Mouse (Mus musculus) right cerebral cortex, adult 18-20 months (tissue): ENCODE results near the gene Smim1.

Experiments
- DNase-seq: peaks from one replicate; pipeline ENCODE4 v3.0.0; 2022; ENCODE audit warnings: mixed read lengths

Gene Smim1

DNA sequence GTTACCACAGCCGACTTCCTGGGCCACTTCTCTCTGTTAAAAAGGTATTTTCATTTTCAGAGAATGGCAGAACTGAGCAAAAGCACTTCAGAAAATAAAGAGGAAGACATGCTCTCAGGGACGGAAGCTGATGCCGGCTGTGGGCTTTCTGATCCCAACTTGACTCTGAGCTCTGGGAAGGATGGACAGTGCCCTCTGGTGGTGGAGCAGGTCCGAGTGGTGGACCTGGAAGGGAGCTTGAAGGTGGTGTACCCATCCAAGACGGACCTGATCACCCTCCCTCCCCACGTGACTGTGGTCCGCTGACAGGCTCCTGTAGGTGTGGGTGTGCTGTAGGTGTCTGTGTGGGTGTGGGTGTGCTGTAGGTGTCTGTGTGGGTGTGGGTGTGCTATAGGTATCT is 6.5 kb downstream of the Smim1 start:
- no peak for DNase-seq

DNA sequence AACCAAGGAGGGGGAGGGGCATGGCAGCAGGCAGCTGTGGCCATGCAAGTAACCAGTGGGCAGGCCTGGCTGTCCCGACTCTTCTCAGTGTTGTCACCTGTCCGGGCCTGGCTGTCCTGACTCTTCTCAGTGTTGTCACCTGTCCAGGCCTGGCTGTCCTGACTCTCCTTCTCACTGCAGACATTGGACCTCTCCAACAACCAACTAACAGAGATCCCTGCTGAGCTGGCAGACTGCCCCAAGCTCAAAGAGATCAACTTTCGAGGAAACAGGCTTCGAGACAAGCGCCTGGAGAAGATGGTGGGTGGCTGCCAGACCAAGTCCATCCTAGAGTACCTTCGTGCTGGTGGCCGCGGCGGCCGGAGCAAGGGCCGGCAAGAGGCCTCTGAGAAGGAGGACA is 10.6 kb downstream of the Smim1 start:
- no peak for DNase-seq

DNA sequence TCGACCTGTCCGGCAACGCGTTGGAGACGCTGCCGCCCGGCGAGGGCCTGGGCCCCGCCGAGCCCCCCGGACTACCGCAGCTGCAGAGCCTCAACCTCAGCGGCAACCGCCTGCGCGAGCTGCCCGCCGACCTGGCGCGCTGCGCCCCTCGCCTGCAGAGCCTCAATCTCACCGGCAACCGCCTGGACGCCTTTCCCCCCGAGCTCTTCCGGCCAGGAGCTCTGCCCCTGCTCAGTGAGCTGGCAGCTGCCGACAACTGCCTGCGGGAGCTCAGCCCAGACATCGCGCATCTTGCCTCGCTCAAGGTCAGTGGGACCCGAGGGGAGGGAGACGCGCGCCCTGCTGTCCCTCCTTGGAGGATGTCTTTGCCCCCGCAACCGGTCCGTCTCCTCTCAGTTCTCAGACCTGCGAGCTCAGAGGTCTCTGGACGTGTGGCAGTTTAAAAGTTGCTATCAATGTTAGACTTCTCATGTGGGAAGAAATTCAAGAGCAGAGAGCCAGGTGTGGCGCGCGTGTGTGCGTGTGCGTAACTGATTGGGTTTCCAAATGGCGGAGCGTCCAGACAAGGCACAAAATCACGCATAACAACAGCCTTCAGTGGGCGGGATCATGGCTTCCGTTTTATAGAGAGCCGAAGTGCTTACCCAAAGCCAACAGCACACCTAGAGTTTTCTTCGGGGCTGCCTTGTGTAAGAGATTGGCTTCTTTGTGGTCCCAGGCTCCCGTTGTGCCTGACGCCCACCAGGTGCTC is 13.7 kb downstream of the Smim1 start:
- DNase-seq = no peak

DNA sequence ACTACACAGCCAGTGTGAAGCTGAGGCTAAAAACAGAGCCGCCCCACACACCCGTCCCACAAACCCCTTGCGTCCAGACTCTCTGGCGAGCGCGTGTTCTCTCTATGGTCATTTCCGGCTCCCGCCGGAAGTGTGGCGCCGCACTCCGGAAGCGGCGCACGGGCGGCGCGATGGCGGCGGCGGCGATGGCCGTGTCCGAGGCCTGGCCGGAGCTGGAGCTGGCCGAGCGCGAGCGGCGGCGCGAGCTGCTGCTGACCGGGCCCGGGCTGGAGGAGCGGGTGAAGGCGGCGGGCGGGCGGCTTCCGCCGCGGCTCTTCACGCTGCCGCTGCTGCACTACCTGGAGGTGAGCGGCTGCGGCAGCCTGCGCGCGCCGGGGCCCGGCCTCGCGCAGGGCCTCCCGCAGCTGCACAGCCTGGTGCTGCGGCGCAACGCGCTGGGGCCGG is 14.4 kb downstream of the Smim1 start, which contains the start of gene Lrrc47:
Gene Lrrc47 (plus strand): TSS at position 86 of the 444 bp plus-strand sequence.
- peak; percentile 91 for DNase-seq

DNA sequence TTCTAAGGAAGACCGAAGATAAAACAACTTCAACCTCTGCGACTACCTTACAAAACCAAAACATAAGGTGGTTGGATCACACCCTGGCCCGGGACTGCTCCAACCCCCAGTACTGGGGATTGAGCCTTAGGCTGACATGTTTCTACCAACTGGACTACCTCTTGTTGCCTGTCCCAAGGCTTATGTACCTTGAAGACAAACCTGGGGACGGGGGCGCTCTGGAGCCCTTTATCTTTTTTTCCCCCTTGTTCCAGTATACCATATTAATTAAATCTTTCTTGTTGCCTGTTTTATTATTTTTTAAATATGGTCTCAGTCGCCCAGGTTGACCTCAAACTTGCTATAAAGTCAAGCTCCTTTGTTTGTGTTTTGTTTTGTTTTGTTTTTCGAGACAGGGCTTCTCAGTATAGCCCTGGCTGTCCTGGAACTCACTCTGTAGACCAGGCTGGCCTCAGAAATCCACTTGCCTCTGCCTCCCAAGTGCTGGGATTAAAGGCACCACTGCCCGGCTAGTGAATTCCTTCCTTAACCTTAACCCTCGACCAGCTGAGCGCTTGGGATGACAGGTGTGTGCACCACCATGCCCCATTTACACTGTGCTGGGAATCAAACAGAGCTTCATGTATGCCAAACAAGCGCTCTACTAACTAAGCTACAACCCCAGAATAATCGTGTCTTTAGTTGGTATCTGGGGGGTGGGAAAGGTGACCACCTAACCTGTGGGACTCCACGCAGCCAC is 15.0 kb downstream of the Smim1 start:
- DNase-seq = no peak

DNA sequence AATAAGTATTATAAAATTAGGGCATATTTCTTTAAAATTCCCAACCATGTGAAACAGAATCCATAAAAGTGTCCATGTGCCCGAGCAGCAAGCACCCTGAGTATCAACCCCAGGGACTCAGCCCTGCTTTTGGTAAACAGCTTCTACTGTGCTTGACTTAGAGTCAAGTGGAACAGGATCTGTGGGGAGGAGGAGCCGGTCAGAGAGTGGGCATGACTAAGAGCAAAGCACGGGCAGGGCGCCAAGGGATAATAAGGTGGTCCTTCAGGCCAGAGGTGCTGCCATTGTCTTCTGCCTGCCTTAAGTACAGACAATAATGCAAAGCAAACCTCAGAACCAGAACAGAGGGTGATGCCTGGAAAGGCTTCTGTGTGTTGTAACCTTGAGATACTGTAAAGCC is 18.3 kb downstream of the Smim1 start:
- DNase-seq = no peak

DNA sequence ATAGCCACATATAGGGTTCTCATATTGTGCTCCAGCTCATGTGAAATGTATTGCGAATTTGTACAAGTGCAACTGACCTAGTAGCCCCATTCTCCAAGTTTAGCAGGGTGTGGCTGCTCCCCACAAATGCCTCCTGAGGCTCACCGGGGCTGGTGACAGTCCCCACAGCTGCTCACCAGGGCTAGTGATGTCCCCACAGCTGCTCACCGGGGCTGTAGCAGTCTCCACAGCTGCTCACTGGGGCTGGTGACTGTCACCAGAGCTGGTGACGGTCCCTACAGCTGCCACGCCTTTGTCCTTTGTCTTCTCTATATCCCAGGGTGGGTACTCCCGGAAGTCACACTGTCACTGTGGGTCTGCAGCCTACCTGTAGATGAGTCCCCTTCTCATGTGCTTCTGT is 19.8 kb downstream of the Smim1 start:
- DNase-seq = no peak

DNA sequence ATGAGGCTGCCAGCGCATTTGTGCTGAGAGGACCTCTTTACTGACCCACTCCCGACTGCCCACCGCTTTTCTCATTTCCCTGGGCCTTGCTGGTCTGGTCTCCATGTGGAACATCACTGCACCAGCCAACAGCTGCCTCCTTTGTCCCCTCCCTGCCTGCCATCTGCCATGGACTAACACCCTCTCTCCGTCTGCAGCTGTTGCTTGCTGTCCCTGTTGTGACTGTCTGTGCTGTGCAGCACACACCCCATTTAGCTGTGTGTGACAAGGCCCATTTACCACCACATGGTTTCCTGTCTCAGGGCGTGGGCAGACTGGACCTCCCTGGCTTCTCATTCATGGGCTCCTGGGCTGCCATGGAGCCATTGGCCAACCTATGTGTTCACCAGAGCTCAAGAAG is 20.5 kb downstream of the Smim1 start:
- no peak for DNase-seq

DNA sequence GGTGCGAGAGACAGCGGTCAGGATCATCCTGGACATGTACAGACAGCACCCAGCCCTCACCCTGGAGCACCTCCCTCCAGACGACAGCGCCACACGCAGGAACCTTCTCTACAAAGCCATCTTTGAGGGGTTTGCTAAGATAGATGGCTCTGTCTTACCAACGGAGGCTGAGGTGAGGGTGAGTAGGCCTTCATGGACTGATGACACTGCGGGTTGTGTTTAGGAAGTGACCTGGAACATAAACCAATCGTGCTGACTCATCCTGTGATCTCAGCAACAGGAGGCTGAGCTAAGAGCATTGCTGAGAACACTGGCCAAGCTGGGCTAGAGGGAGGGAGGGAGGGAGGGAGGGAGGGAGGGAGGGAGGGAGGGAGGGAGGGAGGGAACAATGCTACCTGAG is 32.5 kb downstream of the Smim1 start:
- no peak for DNase-seq

DNA sequence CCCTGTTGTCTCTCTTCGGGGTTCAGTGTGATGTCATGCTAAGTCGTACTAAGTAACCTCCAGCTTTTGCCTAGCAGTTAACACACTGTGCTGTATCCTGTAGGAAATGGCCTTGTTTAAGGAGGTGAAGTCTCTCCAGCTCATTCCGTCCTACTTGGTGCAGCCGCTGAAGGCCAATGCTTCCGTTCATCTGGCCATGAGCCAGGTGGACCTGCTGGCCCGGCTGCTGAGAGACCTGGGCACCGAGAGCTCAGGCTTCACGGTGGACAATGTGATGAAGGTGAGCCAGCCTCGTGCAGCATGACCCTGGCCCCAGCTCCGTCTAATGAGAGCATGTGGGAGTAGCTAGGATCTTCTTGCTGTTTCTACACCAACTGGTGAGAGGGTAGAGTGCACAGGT is 33.3 kb downstream of the Smim1 start:
- DNase-seq = no peak

DNA sequence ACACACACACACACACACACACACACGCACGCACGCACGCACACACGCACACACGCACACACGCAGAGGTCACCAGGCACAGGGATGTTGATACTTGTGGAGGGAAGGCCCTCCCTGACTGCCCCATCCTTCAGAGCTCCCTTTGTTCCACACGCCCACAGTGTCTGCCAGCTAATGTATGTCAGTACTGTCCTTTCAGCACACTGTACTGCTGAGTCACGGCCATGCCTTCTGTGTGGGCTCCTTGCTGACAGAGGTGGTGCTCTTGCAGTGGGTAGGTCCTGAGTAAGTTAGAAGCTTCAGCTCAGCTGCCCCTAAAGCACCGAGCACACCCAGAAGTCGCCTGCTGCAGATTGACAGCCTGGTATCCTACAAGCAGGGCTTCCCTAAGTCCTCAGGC is 45.6 kb downstream of the Smim1 start:
- DNase-seq = peak; percentile 53

DNA sequence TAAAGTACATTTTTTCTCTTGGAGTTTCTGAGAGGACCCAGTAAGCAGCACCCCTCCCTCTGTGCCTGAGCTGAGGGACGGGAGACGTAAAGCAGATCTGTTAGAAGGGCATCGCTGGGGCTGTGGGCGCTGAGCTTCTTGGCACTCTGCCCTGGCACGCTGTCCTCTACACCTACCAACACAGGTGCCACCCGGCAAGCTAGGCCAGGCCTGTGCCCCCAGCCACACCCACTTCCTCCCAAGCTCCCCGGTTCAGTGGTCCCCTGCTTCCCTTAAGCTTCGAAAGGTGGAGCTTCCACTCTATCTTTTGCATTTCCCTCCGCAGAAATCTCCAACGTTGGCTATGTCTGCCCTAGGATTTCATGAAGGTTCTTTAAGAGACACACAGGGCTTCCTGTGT is 46.8 kb downstream of the Smim1 start:
- DNase-seq = no peak

DNA sequence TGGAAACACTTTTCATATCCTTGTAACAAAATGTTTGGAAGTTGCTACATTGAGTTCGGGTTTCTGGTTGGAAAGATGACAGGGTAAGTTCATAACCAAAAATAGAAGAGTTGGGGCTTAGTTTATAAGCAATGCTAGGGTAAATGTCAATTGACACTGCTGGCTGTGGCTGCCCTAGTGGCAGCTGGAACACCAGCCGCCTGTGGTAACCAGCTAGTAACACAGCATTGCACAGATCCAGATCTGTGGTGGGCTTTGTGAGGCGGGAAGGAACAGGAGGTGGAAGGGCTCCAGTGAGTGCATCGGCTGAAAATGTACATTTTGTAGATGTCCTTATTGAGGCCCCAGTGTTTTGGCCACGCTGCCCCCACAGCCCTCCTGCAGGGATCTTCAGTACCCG is 50.3 kb downstream of the Smim1 start:
- DNase-seq = no peak

DNA sequence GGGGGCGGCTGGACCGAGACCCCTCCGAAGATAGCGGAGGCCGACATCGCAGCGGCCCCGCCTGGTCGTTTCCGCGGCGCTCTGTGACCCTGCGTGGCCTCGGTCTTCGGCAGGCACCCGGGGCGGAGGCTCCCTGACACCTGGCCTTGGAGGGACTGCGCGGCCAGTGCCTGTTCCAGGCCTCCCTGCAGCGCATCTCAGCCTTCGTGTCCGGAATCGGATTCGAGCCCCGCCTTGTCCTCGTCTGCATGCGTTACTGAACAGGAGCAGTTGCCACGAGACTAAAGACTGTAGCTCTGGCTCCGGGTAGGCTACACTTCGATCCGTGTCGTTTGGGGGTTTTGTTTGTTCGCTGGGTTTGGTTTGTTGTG is 50.8 kb downstream of the Smim1 start:
- no peak for DNase-seq

DNA sequence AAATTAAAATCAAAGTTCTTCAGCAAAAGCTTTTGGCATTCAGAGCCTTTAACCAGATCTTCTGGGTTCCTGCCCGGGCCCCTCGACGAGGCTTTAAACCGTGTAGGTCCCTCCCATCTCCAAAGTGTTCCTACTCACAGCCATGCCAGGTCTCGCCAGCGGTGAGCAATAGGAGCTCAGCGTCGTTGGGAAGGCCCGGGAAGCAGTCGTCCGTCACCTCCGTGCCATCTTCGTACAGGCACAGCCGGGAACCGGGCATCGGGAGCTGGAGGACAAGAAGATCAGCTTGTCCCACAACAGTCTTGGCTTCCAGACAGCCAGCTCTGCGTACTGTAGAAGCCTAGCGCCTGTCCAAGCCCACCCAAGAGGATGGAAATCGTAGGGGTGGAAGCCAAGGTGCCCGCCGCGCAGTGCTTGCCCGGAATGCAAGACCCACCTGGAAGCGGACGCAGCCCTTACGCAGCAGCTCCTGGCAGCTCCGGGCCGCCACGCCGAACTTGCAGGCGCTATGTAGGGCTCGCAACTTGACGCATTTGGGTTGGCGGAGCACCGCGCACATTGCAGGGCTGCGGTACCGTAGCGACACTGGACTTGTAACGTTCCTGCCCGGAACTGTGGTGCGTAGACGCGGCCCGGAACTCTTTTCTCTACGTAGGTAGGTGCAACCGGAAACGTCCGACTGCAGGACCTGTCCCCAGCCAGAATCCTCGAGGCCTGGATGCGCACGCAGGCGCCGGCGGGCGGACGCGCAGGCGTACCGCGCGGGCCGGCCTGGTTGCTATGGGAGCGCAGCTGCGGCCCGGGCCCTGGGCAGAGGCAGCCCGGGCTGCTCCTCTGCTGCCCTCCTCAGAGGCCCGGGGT is 51.4 kb downstream of the Smim1 start, which contains the start of the genes Dffb and Cep104:
Gene Dffb (minus strand): TSS at position 696 of the 861 bp plus-strand sequence.
Gene Cep104 (plus strand): TSS at position 764 of the 861 bp plus-strand sequence.
- DNase-seq = peak; percentile 94
